Mouse (Mus musculus) forebrain, embryonic 13.5 days (tissue): ENCODE measurements at regions not wholly inside any gene's neighbourhood (a gene's known extent, or its start where the extent isn't known, plus 50 kb on each side); places are given as distances from the start of the nearest gene placed in this dataset.

Source experiments
- ATAC-seq: fragments of 200-750 bp; cut with Nextera tagmentation; 2 replicates; pipeline ENCODE4 v1.8.0; 2017
- H3K27ac ChIP-seq: fragments of 300-500 bp; sonication (generic); 2 replicates; pipeline ENCODE4 v1.5.1; 2015; ENCODE audit warnings: inconsistent platforms, mild to moderate bottlenecking, moderate library complexity
- H3K27me3 ChIP-seq: fragments of 300-500 bp; sonication (generic); 2 replicates; pipeline ENCODE4 v1.6.1; 2015; ENCODE audit warnings: mild to moderate bottlenecking, inconsistent platforms
- H3K36me3 ChIP-seq: fragments of 300-500 bp; sonication (generic); 2 replicates; pipeline ENCODE4 v1.6.1; 2015; ENCODE audit warnings: mild to moderate bottlenecking, inconsistent platforms; ENCODE audit not compliant: poor library complexity, severe bottlenecking
- H3K4me1 ChIP-seq: fragments of 300-500 bp; sonication (generic); 2 replicates; pipeline ENCODE4 v1.6.1; 2015; ENCODE audit warnings: inconsistent platforms
- H3K4me2 ChIP-seq: fragments of 300-500 bp; sonication (generic); 2 replicates; pipeline ENCODE4 v1.6.1; 2015; ENCODE audit warnings: inconsistent platforms, mild to moderate bottlenecking, moderate library complexity
- H3K4me3 ChIP-seq: fragments of 300-500 bp; sonication (generic); 2 replicates; pipeline ENCODE4 v1.5.1; 2015; ENCODE audit warnings: mild to moderate bottlenecking, inconsistent platforms
- H3K9ac ChIP-seq: fragments of 300-500 bp; sonication (generic); 2 replicates; pipeline ENCODE4 v1.6.1; 2015; ENCODE audit warnings: mild to moderate bottlenecking, inconsistent platforms
- H3K9me3 ChIP-seq: fragments of 300-500 bp; sonication (generic); replicated peaks from 2 replicates; pipeline ENCODE4 v1.6.1; 2016; ENCODE audit warnings: inconsistent platforms
- WGBS: fragments of 180-500 bp; shearing (Covaris S2); methylation state at CpG from one replicate; pipeline ENCODE4 v1.1.7; 2015; 5-methylcytosine and 5-hydroxymethylcytosine counted together

GRCm38 (mm10) chr1:12170503-12170902 is 756.6 kb downstream of the A830018L16Rik start:
- H3K4me1 ChIP-seq, result no peaks in the 10 kb centered on the region
- H3K9ac ChIP-seq, result no peak overlapping the region
- no peak overlapping the region for H3K4me2 ChIP-seq
- ATAC-seq, result no peak
- no peaks in the 10 kb centered on the region for H3K27me3 ChIP-seq
- WGBS, result 95% methylated on average over 10 of the region's 10 CpGs
- no peaks in the 10 kb centered on the region for H3K9me3 ChIP-seq
- no peaks in the 10 kb centered on the region for H3K36me3 ChIP-seq
- H3K4me3 ChIP-seq, result no peak overlapping the region
- H3K27ac ChIP-seq, result no peak overlapping the region

DNA sequence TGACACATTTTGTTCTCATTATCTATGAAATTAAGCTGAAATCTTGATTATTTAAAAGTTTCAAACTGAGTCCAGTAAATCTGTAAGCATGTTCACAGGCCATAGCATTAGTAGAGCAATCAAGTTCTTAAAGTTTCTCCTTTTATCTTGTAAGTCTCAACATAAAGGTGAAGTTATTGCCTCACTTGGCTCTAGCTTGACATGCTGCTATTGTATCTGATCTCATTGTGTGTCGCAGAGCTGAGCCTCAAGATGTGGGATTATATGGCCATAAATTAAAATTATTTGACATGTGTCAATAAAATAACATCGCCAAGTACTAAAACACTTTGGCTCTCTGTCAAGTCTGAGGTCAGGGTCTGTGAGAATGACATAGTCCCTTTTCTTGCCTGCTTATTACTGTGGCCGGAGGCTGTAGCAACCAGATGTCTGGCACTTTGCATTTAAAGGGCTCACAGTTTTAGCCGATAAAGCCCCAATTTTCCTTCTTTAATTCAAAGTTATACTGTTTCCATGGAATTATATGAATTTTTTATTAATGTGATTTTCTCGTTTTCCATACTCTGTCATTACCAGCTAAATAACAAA is 775.8 kb downstream of the A830018L16Rik start:
- H3K4me3 ChIP-seq, result no peak overlapping the region
- H3K27me3 ChIP-seq, result no peaks in the 10 kb centered on the region
- no peak overlapping the region for H3K27ac ChIP-seq
- H3K9ac ChIP-seq, result no peak overlapping the region
- WGBS, result 81% methylated on average over 5 of the region's 5 CpGs
- H3K4me1 ChIP-seq, result no peaks in the 10 kb centered on the region
- no peak overlapping the region for H3K4me2 ChIP-seq
- H3K36me3 ChIP-seq, result no peaks in the 10 kb centered on the region
- H3K9me3 ChIP-seq, result no peaks in the 10 kb centered on the region
- ATAC-seq, result no peak

GRCm38 (mm10) chr1:12192588-12192987 is 778.7 kb downstream of the A830018L16Rik start:
- Histone ChIP-seq H3K36me3 (no peaks in the 10 kb centered on the region), H3K27ac (no peak overlapping the region), H3K27me3 (no peaks in the 10 kb centered on the region), H3K4me1 (no peaks in the 10 kb centered on the region), H3K4me3 (no peak overlapping the region), H3K4me2 (no peak overlapping the region), H3K9ac (no peak overlapping the region), H3K9me3 (no peaks in the 10 kb centered on the region)
- ATAC-seq, result no peak
- 88% methylated on average over 1 of the region's 1 CpGs for WGBS

- Histone ChIP-seq H3K9ac (no peak overlapping the region), H3K27me3 (no peaks in the 10 kb centered on the region), H3K4me2 (no peak overlapping the region), H3K4me1 (no peaks in the 10 kb centered on the region), H3K27ac (no peak overlapping the region), H3K36me3 (no peaks in the 10 kb centered on the region), H3K4me3 (no peak overlapping the region), H3K9me3 (no peaks in the 10 kb centered on the region)
- no peak for ATAC-seq
- 67% methylated on average over 1 of the region's 1 CpGs for WGBS
These were observed 817.2 kb downstream of the A830018L16Rik start for GRCm38 (mm10) chr1:12231089-12231488.

GRCm38 (mm10) chr1:12242090-12242489 is 828.2 kb downstream of the A830018L16Rik start:
- H3K4me1 ChIP-seq, result no peaks in the 10 kb centered on the region
- no peaks in the 10 kb centered on the region for H3K9me3 ChIP-seq
- H3K4me3 ChIP-seq, result no peak overlapping the region
- no peak overlapping the region for H3K27ac ChIP-seq
- H3K4me2 ChIP-seq, result no peak overlapping the region
- no peak overlapping the region for H3K9ac ChIP-seq
- no peaks in the 10 kb centered on the region for H3K27me3 ChIP-seq
- ATAC-seq, result no peak
- H3K36me3 ChIP-seq, result no peaks in the 10 kb centered on the region

GRCm38 (mm10) chr1:12282493-12282892 is 868.6 kb downstream of the A830018L16Rik start:
- no peak overlapping the region for H3K9ac ChIP-seq
- no peak overlapping the region for H3K27ac ChIP-seq
- no peaks in the 10 kb centered on the region for H3K36me3 ChIP-seq
- no peaks in the 10 kb centered on the region for H3K27me3 ChIP-seq
- ATAC-seq, result no peak
- no peaks in the 10 kb centered on the region for H3K9me3 ChIP-seq
- H3K4me2 ChIP-seq, result no peak overlapping the region
- WGBS, result 93% methylated on average over 4 of the region's 4 CpGs
- H3K4me3 ChIP-seq, result no peak overlapping the region
- no peaks in the 10 kb centered on the region for H3K4me1 ChIP-seq

GRCm38 (mm10) chr1:12285551-12285950 is 871.6 kb downstream of the A830018L16Rik start:
- no peaks in the 10 kb centered on the region for H3K9me3 ChIP-seq
- ATAC-seq, result no peak
- H3K4me2 ChIP-seq, result no peak overlapping the region
- no peak overlapping the region for H3K27ac ChIP-seq
- H3K4me3 ChIP-seq, result no peak overlapping the region
- H3K27me3 ChIP-seq, result no peaks in the 10 kb centered on the region
- H3K4me1 ChIP-seq, result no peaks in the 10 kb centered on the region
- H3K9ac ChIP-seq, result no peak overlapping the region
- no peaks in the 10 kb centered on the region for H3K36me3 ChIP-seq
- whole genome bisulfite sequencing, result 79% methylated on average over 6 of the region's 6 CpGs

DNA sequence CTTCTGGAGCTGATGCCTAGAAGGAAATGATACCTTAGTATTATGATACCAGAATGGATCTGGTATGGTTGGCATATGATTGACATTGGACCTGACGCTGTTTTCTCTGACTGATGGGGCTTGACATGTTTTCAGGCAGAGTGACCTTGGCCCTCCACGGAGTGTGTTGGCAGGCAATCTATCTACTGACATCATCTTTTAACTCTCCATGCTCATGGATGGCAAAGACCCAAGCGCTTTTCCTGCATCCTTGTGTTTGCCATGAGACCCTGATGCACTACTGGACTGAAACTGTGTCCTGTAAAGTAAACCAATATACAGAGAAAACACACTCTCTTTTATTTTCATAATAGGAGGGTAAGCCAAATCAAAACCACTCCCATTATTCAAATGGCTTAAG is 872.1 kb downstream of the A830018L16Rik start:
- Histone ChIP-seq H3K9me3 (no peaks in the 10 kb centered on the region), H3K36me3 (no peaks in the 10 kb centered on the region), H3K9ac (no peak overlapping the region), H3K27me3 (no peaks in the 10 kb centered on the region), H3K4me3 (no peak overlapping the region), H3K27ac (no peak overlapping the region), H3K4me1 (no peaks in the 10 kb centered on the region), H3K4me2 (no peak overlapping the region)
- 90% methylated on average over 3 of the region's 3 CpGs for WGBS
- no peak for ATAC-seq

DNA sequence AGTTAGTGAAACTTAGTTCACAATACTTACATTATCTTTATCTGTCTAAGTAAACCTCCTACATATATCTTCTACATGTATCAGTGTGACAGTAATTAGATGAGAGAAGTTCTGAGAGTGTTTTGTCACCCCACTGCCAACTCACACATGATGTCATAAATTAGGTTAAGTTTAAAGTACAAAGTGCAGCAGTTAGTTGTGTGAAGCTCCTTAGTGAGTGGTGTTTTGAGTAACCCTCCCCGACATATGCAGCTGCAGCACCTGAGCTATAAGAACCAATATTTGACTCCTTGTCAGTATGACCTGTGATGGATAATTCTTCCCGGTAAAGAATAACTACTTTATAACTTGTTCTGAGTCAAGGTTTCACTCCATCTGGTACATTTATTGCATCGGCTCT is 874.6 kb downstream of the A830018L16Rik start:
- no peaks in the 10 kb centered on the region for H3K4me1 ChIP-seq
- no peaks in the 10 kb centered on the region for H3K36me3 ChIP-seq
- no peaks in the 10 kb centered on the region for H3K9me3 ChIP-seq
- H3K27ac ChIP-seq, result no peak overlapping the region
- H3K27me3 ChIP-seq, result no peaks in the 10 kb centered on the region
- no peak overlapping the region for H3K4me3 ChIP-seq
- 95% methylated on average over 3 of the region's 3 CpGs for WGBS
- ATAC-seq, result no peak
- H3K4me2 ChIP-seq, result no peak overlapping the region
- no peak overlapping the region for H3K9ac ChIP-seq

- 46% methylated on average over 1 of the region's 1 CpGs for WGBS
- Histone ChIP-seq H3K4me1 (no peaks in the 10 kb centered on the region), H3K4me3 (no peak overlapping the region), H3K36me3 (no peaks in the 10 kb centered on the region), H3K27me3 (no peaks in the 10 kb centered on the region), H3K9me3 (no peaks in the 10 kb centered on the region), H3K27ac (no peak overlapping the region), H3K9ac (no peak overlapping the region), H3K4me2 (no peak overlapping the region)
- no peak for ATAC-seq
These were observed 877.9 kb downstream of the A830018L16Rik start for GRCm38 (mm10) chr1:12291787-12292186.

DNA sequence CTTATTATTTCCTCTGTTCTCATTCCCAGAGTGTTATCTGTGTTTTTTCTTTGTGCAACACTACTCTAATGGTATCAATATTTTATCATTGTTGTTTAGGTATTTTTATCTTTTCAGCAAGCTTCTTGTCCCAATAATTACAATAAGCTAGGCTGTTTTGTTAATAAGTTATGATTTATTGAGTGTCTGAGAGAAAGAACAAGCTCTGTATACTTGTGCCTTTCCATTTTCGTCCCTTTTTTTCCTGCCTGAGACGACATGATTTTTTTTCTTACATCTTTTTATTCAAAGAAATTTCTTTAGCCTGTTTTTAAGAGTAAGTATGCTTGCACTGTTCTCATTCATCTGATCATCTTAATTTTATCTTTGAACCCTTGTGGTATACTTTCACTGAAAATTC is 904.1 kb downstream of the A830018L16Rik start:
- H3K4me2 ChIP-seq, result no peak overlapping the region
- 88% methylated on average over 2 of the region's 2 CpGs for WGBS
- no peak for ATAC-seq

GRCm38 (mm10) chr1:12334186-12334585 is 920.3 kb downstream of the A830018L16Rik start:
- Histone ChIP-seq H3K4me2 (no peak overlapping the region), H3K9me3 (no peaks in the 10 kb centered on the region), H3K4me3 (no peak overlapping the region), H3K27me3 (no peaks in the 10 kb centered on the region), H3K4me1 (no peaks in the 10 kb centered on the region), H3K9ac (no peak overlapping the region), H3K27ac (no peak overlapping the region), H3K36me3 (no peaks in the 10 kb centered on the region)
- WGBS, result 84% methylated on average over 4 of the region's 4 CpGs
- ATAC-seq, result no peak

More for the DNA sequence above, 904.1 kb downstream of the A830018L16Rik start:
- Histone ChIP-seq H3K27ac (no peak overlapping the region), H3K4me1 (no peaks in the 10 kb centered on the region), H3K36me3 (no peaks in the 10 kb centered on the region), H3K4me3 (no peak overlapping the region), H3K27me3 (no peaks in the 10 kb centered on the region), H3K9ac (no peak overlapping the region), H3K9me3 (no peaks in the 10 kb centered on the region)

DNA sequence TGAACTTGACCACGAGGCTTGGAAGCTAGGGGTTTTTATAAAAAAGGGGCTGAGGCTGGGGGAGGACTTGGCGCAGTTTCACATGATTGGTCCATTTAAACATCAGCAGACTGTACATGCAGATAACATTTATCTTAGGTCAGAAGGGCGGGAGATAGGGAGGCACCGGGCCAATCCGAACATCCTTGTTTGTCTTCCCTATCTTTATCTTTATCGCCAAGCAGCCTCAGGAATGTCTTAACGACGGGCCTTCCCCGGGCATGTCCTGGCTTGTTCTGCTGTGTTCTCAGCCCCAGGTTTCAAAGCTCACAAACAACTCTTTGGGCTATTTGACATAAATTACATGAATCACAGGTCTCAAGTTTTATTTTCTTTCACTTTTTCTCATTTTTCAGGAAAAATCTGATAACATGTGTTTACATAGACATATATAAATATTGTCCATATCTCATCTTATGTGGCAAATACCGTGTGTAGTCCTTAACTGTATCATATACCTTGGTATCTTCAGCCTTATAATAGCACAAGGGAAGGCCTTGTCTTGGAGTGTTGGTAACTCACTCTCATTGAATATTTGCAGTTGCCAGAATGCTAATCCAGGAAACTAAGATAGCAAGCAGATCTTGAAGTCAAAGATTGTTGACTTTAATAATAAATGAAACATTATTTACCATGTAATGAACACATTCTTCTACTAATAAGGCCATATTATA is 931.0 kb downstream of the A830018L16Rik start:
- WGBS, result 90% methylated on average over 10 of the region's 10 CpGs
- H3K36me3 ChIP-seq, result no peaks in the 10 kb centered on the region
- no peaks in the 10 kb centered on the region for H3K4me1 ChIP-seq
- H3K9ac ChIP-seq, result no peak overlapping the region
- no peak overlapping the region for H3K27ac ChIP-seq
- ATAC-seq, result no peak
- no peak overlapping the region for H3K4me3 ChIP-seq
- H3K4me2 ChIP-seq, result no peak overlapping the region
- H3K9me3 ChIP-seq, result no peaks in the 10 kb centered on the region
- no peaks in the 10 kb centered on the region for H3K27me3 ChIP-seq
